In the genomic region with DNA sequence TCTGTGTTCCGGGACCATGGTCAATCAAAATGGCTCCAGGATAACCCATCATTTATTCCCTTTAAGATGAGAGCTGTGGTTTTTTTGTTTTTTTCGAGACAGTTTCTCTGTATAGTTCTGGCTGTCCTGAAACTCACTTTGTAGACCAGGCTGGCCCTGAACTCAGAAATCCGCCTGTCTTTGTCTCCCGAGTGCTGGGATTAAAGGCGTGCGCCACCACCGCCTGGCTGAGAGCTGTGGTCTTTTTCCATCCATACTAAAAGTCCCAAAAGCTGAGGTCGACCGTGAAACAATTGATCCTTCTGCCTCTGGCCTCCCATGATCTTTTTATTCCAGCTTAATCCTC, we compare ENCODE assay signal across 8 mouse cellular contexts. TPM values are rescaled to one million over a fixed set of nuclear protein-coding genes. Genes with fewer than 3 reads are reported as not detected.
DNase-seq lines count a peak whose midpoint lies in the region; ATAC-seq and TF ChIP-seq lines count a peak whose summit lies in the region.

No protein-coding gene starts in this region.

- 14% methylated on average over 9 of the region's 9 CpGs for WGBS in spleen, adult 2 months
- WGBS in embryonic facial prominence, embryonic 13.5 days: 5% methylated on average over 9 of the region's 9 CpGs
- 5% methylated on average over 9 of the region's 9 CpGs for WGBS in hindbrain, embryonic 16.5 days
- 6% methylated on average over 9 of the region's 9 CpGs for WGBS in midbrain, embryonic 10.5 days

- peak overlapping the region; percentile 98 for H3K27ac ChIP-seq in spleen, adult 2 months (ENCODE audit: insufficient read depth, low read length)
- H3K27ac ChIP-seq in embryonic facial prominence, embryonic 13.5 days: peak overlapping the region; percentile 100
- peak overlapping the region; percentile 99 for H3K27ac ChIP-seq in hindbrain, embryonic 16.5 days (ENCODE audit: low read depth, low read length)
- H3K27ac ChIP-seq in midbrain, embryonic 10.5 days (replicated peaks): peak overlapping the region; percentile 100

- no peaks in the 10 kb centered on the region for H3K27me3 ChIP-seq in spleen, adult 2 months (ENCODE audit: control insufficient read depth, insufficient read depth, low read length)
- H3K27me3 ChIP-seq in embryonic facial prominence, embryonic 13.5 days: no peaks in the 10 kb centered on the region
- H3K27me3 ChIP-seq in hindbrain, embryonic 16.5 days (replicated peaks; ENCODE audit: control insufficient read depth, insufficient read depth, low read length): no peaks in the 10 kb centered on the region
- H3K27me3 ChIP-seq in midbrain, embryonic 10.5 days (ENCODE audit: low read depth, poor library complexity, severe bottlenecking): peaks cover 9% of the 10 kb centered on the region; the same call in 1 of the 2 replicates

- DNase-seq in spleen, adult 2 months (ENCODE audit: low read depth in 1 of 2, low spot score in 2 of 2): no peak
- DNase-seq in spleen, postnatal 14 days (ENCODE audit: low spot score in 2 of 2): no peak
- DNase-seq in midbrain, embryonic 10.5 days (ENCODE audit: low spot score): peak; percentile 66
- DNase-seq in right cerebral cortex, postnatal 10 days (ENCODE audit: low spot score in 2 of 2): no peak
- DNase-seq in frontal cortex, postnatal 36 days (ENCODE audit: low spot score in 2 of 2): no peak
- DNase-seq in right cerebral cortex, postnatal 36 days (ENCODE audit: low spot score in 2 of 2): no peak

- peak overlapping the region; percentile 88 for H3K4me2 ChIP-seq in embryonic facial prominence, embryonic 13.5 days
- peak overlapping the region; percentile 71 for H3K4me2 ChIP-seq in hindbrain, embryonic 16.5 days (ENCODE audit: low read length)

- TF ChIP-seq POLR2A in spleen, adult 2 months (IDR thresholded peaks at IDR 0.05; ENCODE audit: low read depth, low read length): no peak

- peak overlapping the region; percentile 100 for H3K9ac ChIP-seq in embryonic facial prominence, embryonic 13.5 days
- peak overlapping the region; percentile 99 for H3K9ac ChIP-seq in hindbrain, embryonic 16.5 days (ENCODE audit: low read depth, low read length)

- H3K4me3 ChIP-seq in spleen, adult 2 months (ENCODE audit: extremely low read depth, insufficient read depth, insufficient read length): peak overlapping the region; percentile 93
- H3K4me3 ChIP-seq in embryonic facial prominence, embryonic 13.5 days: peak overlapping the region; percentile 93
- peak overlapping the region; percentile 90 for H3K4me3 ChIP-seq in hindbrain, embryonic 16.5 days (ENCODE audit: low read length)
- H3K4me3 ChIP-seq in midbrain, embryonic 10.5 days: peak overlapping the region; percentile 99

- no peak for ATAC-seq in embryonic facial prominence, embryonic 13.5 days (ENCODE audit: insufficient number of reproducible peaks, insufficient read depth, low FRiP score, low TSS enrichment, low read depth)
- ATAC-seq in hindbrain, embryonic 16.5 days: no peak

- H3K36me3 ChIP-seq in spleen, adult 2 months (ENCODE audit: control insufficient read depth, insufficient read depth, low read length): peaks cover 15% of the 10 kb centered on the region
- peaks cover 20% of the 10 kb centered on the region for H3K36me3 ChIP-seq in embryonic facial prominence, embryonic 13.5 days
- peaks cover 5% of the 10 kb centered on the region for H3K36me3 ChIP-seq in hindbrain, embryonic 16.5 days (ENCODE audit: control insufficient read depth, insufficient read depth, low read length)
- peaks cover 31% of the 10 kb centered on the region for H3K36me3 ChIP-seq in midbrain, embryonic 10.5 days

- TF ChIP-seq CTCF in spleen, adult 2 months (IDR thresholded peaks at IDR 0.05; ENCODE audit: extremely low read depth, insufficient read depth, insufficient read length, insufficient replicate concordance): no peak

- H3K9me3 ChIP-seq in embryonic facial prominence, embryonic 13.5 days: no peaks in the 10 kb centered on the region
- no peaks in the 10 kb centered on the region for H3K9me3 ChIP-seq in hindbrain, embryonic 16.5 days (ENCODE audit: control insufficient read depth, low read length)
- no peaks in the 10 kb centered on the region for H3K9me3 ChIP-seq in midbrain, embryonic 10.5 days (replicated peaks)

- H3K4me1 ChIP-seq in spleen, adult 2 months (ENCODE audit: control insufficient read depth, insufficient read depth, insufficient read length): peaks cover 10% of the 10 kb centered on the region
- H3K4me1 ChIP-seq in embryonic facial prominence, embryonic 13.5 days: peaks cover 28% of the 10 kb centered on the region
- peaks cover 25% of the 10 kb centered on the region for H3K4me1 ChIP-seq in hindbrain, embryonic 16.5 days (ENCODE audit: control insufficient read depth, insufficient read depth, low read depth, low read length)
- H3K4me1 ChIP-seq in midbrain, embryonic 10.5 days: peaks cover 45% of the 10 kb centered on the region

RNA-seq across cellular contexts. Expression of a gene that starts 0.8 kb away (rescaled TPM):
- polyA plus RNA-seq in spleen, adult 2 months (2012; rRNA removed): 52.5 and 95.8 TPM in 2 replicates
- 107 and 123 TPM in 2 replicates for polyA plus RNA-seq in embryonic facial prominence, embryonic 13.5 days (2015; fragmentation: Nextera tagmentation; extraction: Ambion mirVana)
- polyA plus RNA-seq in hindbrain, embryonic 16.5 days (2015; fragmentation: Nextera tagmentation; extraction: Ambion mirVana): 53.2 and 60.5 TPM in 2 replicates
- 98.2 and 106 TPM in 2 replicates for polyA plus RNA-seq in midbrain, embryonic 10.5 days (2016; fragmentation: Nextera tagmentation; extraction: Ambion mirVana)
